ENCODE assay signal across 33 mouse cellular contexts in the genomic region with DNA sequence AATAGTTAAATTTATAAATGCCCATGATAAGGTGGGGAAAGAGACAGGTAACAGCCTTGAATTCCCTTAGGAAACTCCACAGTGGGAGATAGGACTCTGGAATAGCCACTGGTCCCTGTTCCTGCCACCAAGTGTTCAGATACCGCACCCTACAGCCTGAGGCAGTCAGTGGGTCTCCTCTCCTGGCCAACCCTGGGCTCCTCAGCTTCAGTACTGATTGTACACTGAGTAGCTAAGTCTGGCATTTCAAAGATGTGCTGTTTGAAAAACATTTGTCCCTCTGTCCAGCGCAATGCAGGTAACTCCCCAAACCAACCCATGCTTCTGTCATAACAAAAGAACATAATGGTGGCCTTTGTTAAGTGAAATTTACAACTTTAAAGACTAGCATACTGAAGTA. TPM values are rescaled to one million over a fixed set of nuclear protein-coding genes. Genes with fewer than 3 reads are reported as not detected.
"Had no signal": no experiment of that assay in that cellular context is flagged by ENCODE, and none has a peak within 500 bp of the region (broad histone marks: within the 10 kb centered on the region; RNA-seq: fewer than 3 reads in every experiment).

No protein-coding gene starts in this region.

- H3K4me1 ChIP-seq: heart, embryonic 15.5 days; hindbrain, embryonic 12.5 days; intestine, embryonic 15.5 days; limb, embryonic 15.5 days; liver, embryonic 12.5 days had no signal

- H3K4me3 ChIP-seq: gastrocnemius, adult 2 months; heart, adult 2 months; heart, embryonic 13.5 days; heart, embryonic 15.5 days; hindbrain, embryonic 10.5 days; hindbrain, embryonic 12.5 days; intestine, embryonic 15.5 days; kidney, embryonic 15.5 days; layer of hippocampus, adult 2 months; left cerebral cortex, adult 2 months; limb, embryonic 13.5 days; limb, embryonic 15.5 days; liver, embryonic 12.5 days had no signal

- H3K9ac ChIP-seq: heart, embryonic 13.5 days; heart, embryonic 15.5 days; hindbrain, embryonic 12.5 days; hindbrain, embryonic 14.5 days; intestine, embryonic 15.5 days; kidney, embryonic 15.5 days; limb, embryonic 13.5 days; limb, embryonic 15.5 days; liver, embryonic 12.5 days; liver, embryonic 14.5 days had no signal

- H3K27ac ChIP-seq: gastrocnemius, adult 2 months; heart, adult 2 months; heart, embryonic 13.5 days; heart, embryonic 15.5 days; hindbrain, embryonic 10.5 days; hindbrain, embryonic 12.5 days; hindbrain, embryonic 14.5 days; intestine, embryonic 15.5 days; kidney, postnatal 0 days; layer of hippocampus, adult 2 months; left cerebral cortex, adult 2 months; limb, embryonic 13.5 days; limb, embryonic 15.5 days; liver, embryonic 12.5 days; liver, embryonic 14.5 days had no signal

- DNase-seq: gastrocnemius, postnatal 25 days had no signal

- H3K36me3 ChIP-seq: heart, embryonic 13.5 days; heart, embryonic 15.5 days; hindbrain, embryonic 10.5 days; hindbrain, embryonic 12.5 days; intestine, embryonic 15.5 days; kidney, embryonic 15.5 days; limb, embryonic 13.5 days; limb, embryonic 15.5 days; liver, embryonic 12.5 days had no signal

- H3K27me3 ChIP-seq: heart, embryonic 15.5 days; hindbrain, embryonic 12.5 days; intestine, embryonic 15.5 days; kidney, embryonic 15.5 days; limb, embryonic 13.5 days; limb, embryonic 15.5 days; liver, embryonic 12.5 days had no signal

- H3K9me3 ChIP-seq: heart, embryonic 13.5 days; heart, embryonic 15.5 days; hindbrain, embryonic 10.5 days; hindbrain, embryonic 12.5 days; intestine, embryonic 15.5 days; kidney, embryonic 15.5 days; limb, embryonic 13.5 days; limb, embryonic 15.5 days; liver, embryonic 12.5 days had no signal

RNA-seq across cellular contexts. Expression of gene Lrrc31, which starts 4.0 kb away (rescaled TPM):
- total RNA-seq: gastrocnemius, adult 2 months; gastrocnemius, postnatal 10 days; gastrocnemius, postnatal 25 days; gastrocnemius, postnatal 4 days; granulocyte monocyte progenitor cell, adult 5-6 weeks; layer of hippocampus, adult 2 months; layer of hippocampus, postnatal 10 days; layer of hippocampus, postnatal 25 days; left cerebral cortex, adult 2 months; left cerebral cortex, postnatal 14 days; left cerebral cortex, postnatal 36 days; liver, adult 2 months had no signal
- polyA plus RNA-seq: frontal cortex, adult 2 months; heart, embryonic 13.5 days; heart, embryonic 15.5 days; hindbrain, embryonic 10.5 days; hindbrain, embryonic 12.5 days; hindbrain, embryonic 14.5 days; limb, embryonic 13.5 days; liver, adult 2 months; liver, embryonic 12.5 days; liver, embryonic 14.5 days; liver, embryonic 16.5 days had no signal

RNA-seq across cellular contexts. Expression of gene Lrrc34, which starts 48.0 kb away (rescaled TPM):
- total RNA-seq: gastrocnemius, adult 2 months; gastrocnemius, postnatal 10 days; gastrocnemius, postnatal 25 days; gastrocnemius, postnatal 4 days; granulocyte monocyte progenitor cell, adult 5-6 weeks; heart, adult 2 months; heart, postnatal 14 days; heart, postnatal 4 days; layer of hippocampus, postnatal 25 days; left cerebral cortex, adult 2 months; left cerebral cortex, postnatal 36 days had no signal
- polyA plus RNA-seq: liver, adult 2 months had no signal

RNA-seq across cellular contexts. Expression of gene Samd7, which starts 50.4 kb away (rescaled TPM):
- total RNA-seq: gastrocnemius, adult 2 months; gastrocnemius, postnatal 25 days; granulocyte monocyte progenitor cell, adult 5-6 weeks; heart, adult 2 months; heart, postnatal 14 days; heart, postnatal 4 days; layer of hippocampus, adult 2 months; layer of hippocampus, postnatal 25 days; left cerebral cortex, adult 2 months; left cerebral cortex, postnatal 36 days; liver, adult 2 months had no signal
- polyA plus RNA-seq: heart, adult 2 months; heart, embryonic 13.5 days; heart, embryonic 15.5 days; heart, postnatal 0 days; hindbrain, embryonic 10.5 days; hindbrain, embryonic 12.5 days; hindbrain, embryonic 14.5 days; inflammation-experienced regulatory T-cells, adult 6 months; intestine, embryonic 15.5 days; intestine, postnatal 0 days; kidney, embryonic 15.5 days; kidney, postnatal 0 days; limb, embryonic 11.5 days; limb, embryonic 13.5 days; limb, embryonic 15.5 days; liver, adult 2 months; liver, embryonic 12.5 days had no signal

RNA-seq across cellular contexts. Expression of gene Lrriq4, which starts 51.4 kb away (rescaled TPM):
- total RNA-seq: gastrocnemius, adult 2 months; gastrocnemius, postnatal 10 days; gastrocnemius, postnatal 25 days; gastrocnemius, postnatal 4 days; granulocyte monocyte progenitor cell, adult 5-6 weeks; heart, adult 2 months; heart, postnatal 14 days; heart, postnatal 4 days; layer of hippocampus, adult 2 months; layer of hippocampus, postnatal 10 days; layer of hippocampus, postnatal 25 days; left cerebral cortex, adult 2 months; left cerebral cortex, postnatal 14 days; left cerebral cortex, postnatal 36 days; liver, adult 2 months had no signal
- polyA plus RNA-seq: frontal cortex, adult 2 months; heart, adult 2 months; heart, embryonic 13.5 days; heart, embryonic 15.5 days; heart, postnatal 0 days; hindbrain, embryonic 10.5 days; hindbrain, embryonic 12.5 days; hindbrain, embryonic 14.5 days; inflammation-experienced regulatory T-cells, adult 6 months; intestine, embryonic 15.5 days; intestine, postnatal 0 days; kidney, embryonic 15.5 days; limb, embryonic 11.5 days; limb, embryonic 13.5 days; limb, embryonic 15.5 days; liver, adult 2 months; liver, embryonic 12.5 days; liver, embryonic 14.5 days; liver, embryonic 16.5 days had no signal
